Mouse (Mus musculus) cortical plate, adult 2 months (tissue): Measurements from ENCODE around the gene Eif5a.

Experiments used
- CTCF ChIP-seq: fragments of 200-500 bp; IDR thresholded peaks from 2 replicates; pipeline ENCODE4 v1.5.1; 2011; ENCODE audit warnings: mild to moderate bottlenecking, control low read depth, low read length; ENCODE audit not compliant: insufficient read depth; ENCODE audit errors: extremely low read depth
- POLR2A ChIP-seq: fragments of 200-500 bp; IDR thresholded peaks from 2 replicates; pipeline ENCODE4 v1.6.1; 2011; ENCODE audit warnings: mild to moderate bottlenecking, low read length, control low read depth; ENCODE audit not compliant: insufficient read depth; ENCODE audit errors: extremely low read depth

- no peak for TF ChIP-seq POLR2A
- no peak for TF ChIP-seq CTCF
These were observed 27.1 kb downstream of the Eif5a start for GRCm38 (mm10) chr11:69894671-69895070.
